Mouse (Mus musculus): ENCODE data around the gene Hnrnpab.

- TF ChIP-seq CTCF (conservative IDR thresholded peaks at IDR 0.05; ENCODE audit: low read length), result peak; percentile 41
- TF ChIP-seq NANOG (IDR thresholded peaks at IDR 0.05; ENCODE audit: borderline replicate concordance, low read length), result no peak
- TF ChIP-seq POU5F1 (IDR thresholded peaks at IDR 0.05; ENCODE audit: borderline replicate concordance, low read length), result no peak
These were observed 17.8 kb downstream of the Hnrnpab start for GRCm38 (mm10) chr11:51588833-51589232.
